Mouse (Mus musculus) hindbrain, embryonic 10.5 days (tissue): ENCODE data around the gene C2cd4a. TPM values are rescaled to one million over a fixed set of nuclear protein-coding genes. Genes with fewer than 3 reads are reported as not detected.
A peak's percentile ranks its signal among the peaks of the same experiment; 100 is the strongest.

Experiments used
- DNase-seq: peaks from one replicate; pipeline ENCODE4 v3.0.0-alpha.2; 2017; ENCODE audit warnings: low spot score
- H3K27ac ChIP-seq: fragments of 300-500 bp; sonication (generic); 2 replicates; pipeline ENCODE4 v1.5.1; 2016; ENCODE audit warnings: mild to moderate bottlenecking, moderate library complexity
- H3K27me3 ChIP-seq: fragments of 300-500 bp; sonication (generic); 2 replicates; pipeline ENCODE4 v1.6.1; 2016; ENCODE audit warnings: mild to moderate bottlenecking; ENCODE audit not compliant: poor library complexity, insufficient read depth, severe bottlenecking
- H3K36me3 ChIP-seq: fragments of 300-500 bp; sonication (generic); 2 replicates; pipeline ENCODE4 v1.6.1; 2016; ENCODE audit warnings: mild to moderate bottlenecking, moderate library complexity
- H3K4me1 ChIP-seq: fragments of 300-500 bp; sonication (generic); replicated peaks from 2 replicates; pipeline ENCODE4 v1.6.1; 2016; ENCODE audit warnings: mild to moderate bottlenecking
- H3K4me3 ChIP-seq: fragments of 300-500 bp; sonication (generic); 2 replicates; pipeline ENCODE4 v1.5.1; 2016; ENCODE audit warnings: mild to moderate bottlenecking, moderate library complexity
- H3K9me3 ChIP-seq: fragments of 300-500 bp; sonication (generic); 2 replicates; pipeline ENCODE4 v1.6.1; 2016; ENCODE audit warnings: mild to moderate bottlenecking, moderate library complexity
- WGBS: fragments of 180-500 bp; shearing (Covaris S2); methylation state at CpG from one replicate; pipeline ENCODE4 v1.1.7; 2016; 5-methylcytosine and 5-hydroxymethylcytosine counted together
- polyA plus RNA-seq: library from polyadenylated mRNA; unstranded; fragments of >200 nt; fragmentation: Nextera tagmentation; extraction: Ambion mirVana; gene quantifications from 2 replicates; pipeline ENCODE4 v1.2.1, GENCODE M21; 2016

C2cd4a gene
- not detected in 2 replicates for polyA plus RNA-seq

- Histone ChIP-seq H3K9me3 (no peaks in the 10 kb centered on the region), H3K27me3 (peaks cover 57% of the 10 kb centered on the region), H3K27ac (peak within 1 kb of the TSS; percentile 66), H3K36me3 (no peaks in the 10 kb centered on the region), H3K4me3 (peak within 1 kb of the TSS; percentile 61), H3K4me1 (peaks cover 21% of the 10 kb centered on the region)
- DNase-seq: peak; percentile 64
- 5% methylated on average over 20 of the region's 20 CpGs for WGBS
Observed at GRCm38 (mm10) chr9:67832046-67832605, at the start of gene C2cd4a. Gene C2cd4a, minus strand, starts transcription at chr9:67832330.

GRCm38 (mm10) chr9:67878197-67878769, 46.2 kb upstream of the C2cd4a start:
- DNase-seq: no peak
- no peak overlapping the region for H3K4me3 ChIP-seq
- WGBS: 89% methylated on average over 11 of the region's 11 CpGs
- H3K9me3 ChIP-seq: no peaks in the 10 kb centered on the region
- no peaks in the 10 kb centered on the region for H3K4me1 ChIP-seq
- H3K27ac ChIP-seq: no peak overlapping the region
- H3K36me3 ChIP-seq: peaks cover 16% of the 10 kb centered on the region; the same call in 1 of the 2 replicates
- no peaks in the 10 kb centered on the region for H3K27me3 ChIP-seq

DNA sequence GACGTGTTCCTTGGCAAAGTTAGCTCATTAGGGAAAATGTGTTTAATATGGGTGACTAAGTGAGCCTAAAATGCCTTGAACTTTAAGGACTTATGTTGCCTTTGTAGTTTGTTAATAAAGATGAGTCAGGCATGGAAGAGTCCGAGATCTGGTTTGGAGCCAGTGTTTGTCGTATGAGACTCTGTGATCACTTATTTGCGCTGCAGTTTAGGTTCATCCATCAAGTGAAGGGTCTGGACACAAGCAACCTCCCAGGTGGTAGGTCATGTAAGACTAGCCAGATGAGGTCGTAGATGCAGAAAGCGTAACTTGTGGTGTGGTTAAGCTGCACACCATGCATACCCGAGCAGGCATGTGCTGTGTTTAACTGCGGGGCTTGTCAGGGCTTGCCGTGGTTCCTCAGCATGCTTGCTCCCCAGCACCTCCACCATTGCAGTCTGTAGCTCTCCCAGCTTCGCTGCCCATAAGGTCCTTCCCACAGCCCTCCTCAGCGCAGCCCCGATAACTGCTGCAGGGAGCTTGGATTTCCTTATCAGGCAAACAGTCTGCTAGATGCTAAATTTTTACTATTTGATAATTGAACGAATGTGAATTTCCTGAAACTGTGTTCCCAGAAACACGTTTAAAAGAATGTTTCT, 45.1 kb upstream of the C2cd4a start:
- Histone ChIP-seq H3K9me3 (no peaks in the 10 kb centered on the region), H3K36me3 (peaks cover 15% of the 10 kb centered on the region; the same call in 1 of the 2 replicates), H3K4me3 (no peak overlapping the region), H3K27ac (no peak overlapping the region), H3K4me1 (no peaks in the 10 kb centered on the region), H3K27me3 (no peaks in the 10 kb centered on the region)
- 86% methylated on average over 14 of the region's 14 CpGs for WGBS
- no peak for DNase-seq

GRCm38 (mm10) chr9:67875337-67875736, 43.2 kb upstream of the C2cd4a start:
- Histone ChIP-seq H3K4me1 (no peaks in the 10 kb centered on the region), H3K27me3 (no peaks in the 10 kb centered on the region), H3K27ac (no peak overlapping the region), H3K36me3 (0 out of 2 replicates have a peak, but pooled peaks cover 3% of the 10 kb centered on the region), H3K4me3 (no peak overlapping the region), H3K9me3 (no peaks in the 10 kb centered on the region)
- 60% methylated on average over 2 of the region's 2 CpGs for WGBS
- DNase-seq: no peak

DNA sequence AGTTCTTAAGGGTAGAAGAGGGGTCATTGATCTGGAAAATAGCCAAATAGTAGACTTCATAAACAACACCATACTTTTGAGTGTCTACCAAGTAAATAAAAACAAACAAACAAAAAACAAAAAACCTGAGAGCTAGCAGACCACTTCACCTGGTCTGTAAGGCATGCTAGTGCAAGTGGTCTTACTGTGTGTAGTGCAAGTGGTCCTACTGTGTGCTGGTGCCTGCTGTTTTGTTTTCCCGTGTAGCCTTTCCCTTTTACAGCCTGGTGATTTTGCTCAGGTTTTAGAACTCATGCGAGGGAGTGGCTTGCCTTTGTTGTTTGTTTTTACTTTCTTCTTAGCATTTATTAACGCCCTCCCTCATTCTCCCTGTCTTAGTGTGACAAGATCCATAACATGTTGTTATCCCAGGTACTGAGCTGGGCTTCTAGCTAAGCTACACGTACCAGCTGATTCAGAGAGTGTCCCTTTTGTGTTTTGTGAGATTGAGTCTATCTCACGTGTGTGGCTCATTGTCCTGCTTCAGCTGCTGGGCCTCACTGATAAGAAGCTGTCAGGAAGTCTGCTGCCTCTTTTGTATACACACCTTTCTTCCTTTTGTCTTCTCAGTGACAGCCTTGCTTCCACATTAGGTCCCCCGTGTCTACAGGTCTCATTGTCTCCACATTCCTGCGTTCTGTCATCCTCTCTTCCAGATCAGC, 42.5 kb upstream of the C2cd4a start:
- Histone ChIP-seq H3K27ac (no peak overlapping the region), H3K4me1 (no peaks in the 10 kb centered on the region), H3K9me3 (no peaks in the 10 kb centered on the region), H3K27me3 (no peaks in the 10 kb centered on the region), H3K4me3 (no peak overlapping the region), H3K36me3 (0 out of 2 replicates have a peak, but pooled peaks cover 3% of the 10 kb centered on the region)
- WGBS: 79% methylated on average over 7 of the region's 7 CpGs
- no peak for DNase-seq

DNA sequence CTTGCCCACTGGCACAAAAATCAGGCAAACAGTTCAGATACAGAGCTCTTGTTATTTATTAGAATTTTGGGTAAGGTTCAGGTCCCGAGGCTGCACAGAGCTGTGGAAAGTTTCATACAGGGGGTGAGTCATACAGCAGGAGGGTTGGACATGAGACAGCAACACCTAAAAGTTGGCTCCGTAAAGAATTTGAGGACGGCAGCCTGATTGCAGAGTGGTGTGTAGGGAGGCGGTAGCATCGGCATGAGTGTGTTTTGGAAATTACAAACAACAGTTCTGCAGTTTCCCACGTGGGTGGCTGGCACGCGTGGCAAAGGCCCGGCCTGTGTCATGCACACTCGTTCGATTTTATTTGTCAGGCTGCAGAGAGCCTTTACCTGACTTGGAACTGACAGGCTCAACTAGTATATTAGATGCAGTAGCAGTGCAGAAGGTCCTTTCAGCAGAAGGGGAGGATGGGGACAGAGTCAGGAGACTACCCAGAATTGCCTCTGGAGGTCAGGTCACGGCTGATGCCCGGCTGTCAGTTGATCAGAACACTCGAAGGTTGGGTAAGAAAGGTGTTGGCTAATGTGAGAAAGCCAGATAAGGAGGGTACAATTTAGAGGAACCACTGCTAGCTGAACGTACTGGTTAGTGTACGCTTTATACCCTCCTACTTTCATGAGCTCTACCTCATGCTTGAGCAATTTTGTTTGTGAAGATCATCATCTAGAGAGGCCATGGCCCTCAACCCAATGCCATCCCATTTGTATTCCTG, 37.7 kb upstream of the C2cd4a start:
- no peak for DNase-seq
- no peak overlapping the region for H3K4me3 ChIP-seq
- peaks cover 11% of the 10 kb centered on the region; the same call in 1 of the 2 replicates for H3K4me1 ChIP-seq
- no peak overlapping the region for H3K27ac ChIP-seq
- no peaks in the 10 kb centered on the region for H3K9me3 ChIP-seq
- H3K36me3 ChIP-seq: no peaks in the 10 kb centered on the region
- WGBS: 93% methylated on average over 16 of the region's 16 CpGs
- no peaks in the 10 kb centered on the region for H3K27me3 ChIP-seq

- no peaks in the 10 kb centered on the region for H3K36me3 ChIP-seq
- no peak overlapping the region for H3K4me3 ChIP-seq
- no peak overlapping the region for H3K27ac ChIP-seq
- peaks cover 21% of the 10 kb centered on the region for H3K4me1 ChIP-seq
- no peaks in the 10 kb centered on the region for H3K27me3 ChIP-seq
- WGBS: 88% methylated on average over 6 of the region's 6 CpGs
- DNase-seq: no peak
- no peaks in the 10 kb centered on the region for H3K9me3 ChIP-seq
Observed at GRCm38 (mm10) chr9:67867411-67867810, 35.3 kb upstream of the C2cd4a start.

DNA sequence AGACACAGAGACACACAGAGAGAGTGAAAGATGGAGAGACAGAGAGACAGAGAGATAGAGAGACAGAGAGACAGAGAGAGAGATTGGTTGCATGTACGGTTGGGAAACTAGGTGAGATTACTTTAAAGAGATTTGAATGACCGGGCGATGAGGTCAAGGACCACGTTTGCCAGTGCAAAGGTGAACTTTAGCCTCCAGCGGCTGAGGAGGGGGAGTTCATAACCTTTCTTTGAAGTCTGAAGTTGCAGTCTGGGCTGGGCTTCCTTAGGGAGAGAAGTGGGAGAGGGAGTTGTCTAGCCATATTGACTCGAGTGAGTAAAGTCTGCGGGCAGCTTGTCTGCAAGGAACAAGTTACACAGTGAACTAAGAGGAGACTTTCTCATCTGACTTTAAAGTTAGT, 33.3 kb upstream of the C2cd4a start:
- no peaks in the 10 kb centered on the region for H3K36me3 ChIP-seq
- H3K4me3 ChIP-seq: no peak overlapping the region
- H3K4me1 ChIP-seq: peaks cover 21% of the 10 kb centered on the region
- no peak overlapping the region for H3K27ac ChIP-seq
- WGBS: 55% methylated on average over 7 of the region's 7 CpGs
- H3K27me3 ChIP-seq: no peaks in the 10 kb centered on the region
- H3K9me3 ChIP-seq: no peaks in the 10 kb centered on the region
- DNase-seq: peak; percentile 16

GRCm38 (mm10) chr9:67864011-67864410, 31.9 kb upstream of the C2cd4a start:
- Histone ChIP-seq H3K4me1 (peaks cover 21% of the 10 kb centered on the region), H3K27ac (no peak overlapping the region), H3K9me3 (no peaks in the 10 kb centered on the region), H3K36me3 (no peaks in the 10 kb centered on the region), H3K4me3 (no peak overlapping the region), H3K27me3 (no peaks in the 10 kb centered on the region)
- DNase-seq: no peak
- WGBS: 43% methylated on average over 4 of the region's 4 CpGs

DNA sequence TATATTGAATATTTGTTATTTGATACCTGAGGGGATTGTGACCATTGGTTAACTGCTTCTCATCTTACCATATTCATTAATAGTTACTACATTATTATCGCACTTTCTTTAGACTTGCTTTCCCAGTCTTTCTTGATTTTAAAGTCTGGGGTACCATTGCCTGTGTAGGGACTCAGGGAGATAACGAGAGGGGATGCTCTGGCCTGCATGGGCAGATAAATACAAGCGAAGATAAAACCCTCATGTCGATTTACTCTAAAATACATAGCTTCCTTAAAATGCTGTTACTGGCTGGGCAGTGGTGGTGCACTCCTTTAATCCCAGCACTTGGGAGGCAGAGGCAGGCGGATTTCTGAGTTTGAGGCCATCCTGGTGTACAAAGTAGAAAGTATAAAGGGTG, 31.2 kb upstream of the C2cd4a start:
- H3K4me3 ChIP-seq: no peak overlapping the region
- H3K27me3 ChIP-seq: no peaks in the 10 kb centered on the region
- H3K27ac ChIP-seq: no peak overlapping the region
- peaks cover 21% of the 10 kb centered on the region for H3K4me1 ChIP-seq
- no peaks in the 10 kb centered on the region for H3K9me3 ChIP-seq
- WGBS: 89% methylated on average over 5 of the region's 5 CpGs
- DNase-seq: no peak
- H3K36me3 ChIP-seq: peaks cover 6% of the 10 kb centered on the region

DNA sequence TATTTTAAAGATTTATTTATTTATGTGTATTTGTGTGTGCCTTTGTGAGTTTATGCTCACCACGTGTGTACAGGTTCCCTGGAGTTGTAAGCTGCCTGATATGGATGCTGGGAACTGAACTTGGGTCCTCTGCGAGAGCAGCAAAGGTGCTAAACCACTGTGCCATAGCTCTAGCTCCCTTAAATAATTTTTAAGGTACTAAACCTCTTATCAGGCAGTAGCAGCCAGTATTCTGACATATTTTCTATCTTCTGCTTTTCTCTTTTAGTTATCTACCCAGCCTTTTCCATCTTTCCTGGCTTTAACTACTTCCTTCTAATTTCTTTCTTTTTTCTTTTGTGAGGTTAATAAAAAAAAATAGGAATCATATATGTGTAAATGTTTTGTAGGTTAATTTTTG, 28.1 kb upstream of the C2cd4a start:
- Histone ChIP-seq H3K4me3 (no peak overlapping the region), H3K27ac (no peak overlapping the region), H3K36me3 (peaks cover 29% of the 10 kb centered on the region), H3K27me3 (no peaks in the 10 kb centered on the region), H3K4me1 (peaks cover 15% of the 10 kb centered on the region), H3K9me3 (no peaks in the 10 kb centered on the region)
- DNase-seq: no peak
- WGBS: 89% methylated on average over 2 of the region's 2 CpGs

DNA sequence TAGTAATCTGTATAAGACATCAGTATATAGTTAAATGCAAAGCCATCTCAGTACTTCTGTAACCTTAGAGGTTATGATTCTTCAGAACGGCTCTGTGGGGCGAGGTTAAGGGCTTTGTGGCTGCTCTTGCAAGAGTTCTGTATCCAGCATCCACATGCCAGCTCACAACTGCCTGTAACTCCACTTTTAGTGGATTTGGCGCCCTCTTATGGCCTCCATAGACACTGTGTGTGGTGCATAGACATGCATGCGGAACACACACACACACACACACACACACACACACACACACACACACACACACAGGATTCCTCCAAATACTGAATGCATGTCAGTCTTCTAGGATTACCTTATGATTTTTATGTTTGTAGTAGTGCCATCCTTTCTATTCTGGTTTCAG, 19.0 kb upstream of the C2cd4a start:
- no peak overlapping the region for H3K4me3 ChIP-seq
- H3K27ac ChIP-seq: no peak overlapping the region

More for the DNA sequence above, 19.0 kb upstream of the C2cd4a start:
- no peaks in the 10 kb centered on the region for H3K4me1 ChIP-seq
- H3K36me3 ChIP-seq: peaks cover 12% of the 10 kb centered on the region
- H3K27me3 ChIP-seq: no peaks in the 10 kb centered on the region
- no peak for DNase-seq
- H3K9me3 ChIP-seq: no peaks in the 10 kb centered on the region
- 77% methylated on average over 4 of the region's 4 CpGs for WGBS
